Comparison of ENCODE assay signal across 28 mouse cellular contexts in the genomic region with DNA sequence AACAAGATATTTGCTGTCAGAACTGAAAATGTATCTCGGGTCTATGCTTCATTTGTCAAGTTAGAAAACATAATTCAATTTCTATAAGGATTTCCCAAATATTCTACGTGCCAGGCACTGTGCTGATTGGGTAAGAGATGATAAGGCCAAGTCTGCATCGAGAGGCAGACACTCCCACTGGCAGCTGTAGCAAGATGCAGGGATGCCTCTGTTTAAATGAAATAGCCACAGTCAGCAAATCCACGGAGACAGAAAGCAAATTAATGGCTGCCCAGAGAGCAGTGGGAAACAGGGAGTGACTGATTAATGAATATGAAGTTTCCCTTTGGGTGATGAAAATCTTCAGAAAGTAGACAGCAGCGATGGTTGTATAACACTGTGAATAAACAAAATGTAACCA.
DNase-seq lines count a peak whose midpoint lies in the region; ATAC-seq and TF ChIP-seq lines count a peak whose summit lies in the region.
"Had no signal": no experiment of that assay in that cellular context is flagged by ENCODE, and none has a peak within 500 bp of the region (broad histone marks: within the 10 kb centered on the region; RNA-seq: fewer than 3 reads in every experiment).

No protein-coding gene starts in this region.

- intact Hi-C loops in heart, postnatal 14 days (cut with DNase I): no loop called here

- H3K4me2 ChIP-seq in neural tube, embryonic 14.5 days (ENCODE audit: low read depth, low read length): no peak overlapping the region
- H3K4me2 ChIP-seq: embryonic facial prominence, embryonic 13.5 days; forebrain, embryonic 12.5 days; heart, embryonic 13.5 days; hindbrain, embryonic 13.5 days had no signal

- no peak for TF ChIP-seq POLR2A in brain, embryonic 14.5 days (IDR thresholded peaks at IDR 0.05; ENCODE audit: borderline replicate concordance, extremely low read depth, insufficient read depth, insufficient read length, poor library complexity, severe bottlenecking)

- DNase-seq in embryo, embryonic 10.5 days (ENCODE audit: low spot score): peak; percentile 17
- no peak for DNase-seq in embryo, embryonic 9.5 days (ENCODE audit: extremely low spot score)
- DNase-seq in heart, adult 11 months: peak; percentile 59
- no peak for DNase-seq in heart, postnatal 14 days
- no peak for DNase-seq in neural tube, embryonic 10.5 days (ENCODE audit: extremely low spot score, low spot score)
- peak; percentile 34 for DNase-seq in brain, embryonic 14.5 days (ENCODE audit: low read depth)
- no peak for DNase-seq in adrenal gland, adult 2 months
- DNase-seq: adrenal gland, postnatal 14 days; cerebellum, adult 18-20 months; cerebellum, adult 9-10 months; cerebellum, postnatal 25 days; forebrain, postnatal 0 days; gastrocnemius, adult 2 months; gastrocnemius, postnatal 25 days; heart, adult 2 months; kidney, adult 2 months had no signal

- H3K27me3 ChIP-seq in neural tube, embryonic 14.5 days (ENCODE audit: control insufficient read depth, insufficient read depth, low read length): no peaks in the 10 kb centered on the region
- H3K27me3 ChIP-seq: embryonic facial prominence, embryonic 13.5 days; forebrain, embryonic 12.5 days; heart, embryonic 13.5 days; hindbrain, embryonic 13.5 days; Patski had no signal

- no peak overlapping the region for H3K27ac ChIP-seq in neural tube, embryonic 14.5 days (ENCODE audit: low read depth, low read length)
- H3K27ac ChIP-seq: embryonic facial prominence, embryonic 10.5 days; embryonic facial prominence, embryonic 13.5 days; forebrain, embryonic 12.5 days; gastrocnemius, adult 2 months; heart, adult 2 months; heart, embryonic 10.5 days; heart, embryonic 13.5 days; hindbrain, embryonic 13.5 days; hindbrain, postnatal 0 days had no signal

- H3K36me3 ChIP-seq in neural tube, embryonic 14.5 days (ENCODE audit: control insufficient read depth, insufficient read depth, low read length): no peaks in the 10 kb centered on the region
- H3K36me3 ChIP-seq: embryonic facial prominence, embryonic 13.5 days; forebrain, embryonic 12.5 days; heart, embryonic 10.5 days; heart, embryonic 13.5 days; hindbrain, embryonic 13.5 days had no signal

- H3K4me1 ChIP-seq in neural tube, embryonic 14.5 days (ENCODE audit: control insufficient read depth, insufficient read depth, low read length): no peaks in the 10 kb centered on the region
- H3K4me1 ChIP-seq: embryonic facial prominence, embryonic 10.5 days; embryonic facial prominence, embryonic 13.5 days; forebrain, embryonic 12.5 days; heart, embryonic 10.5 days; heart, embryonic 13.5 days; hindbrain, embryonic 13.5 days had no signal

- no peaks in the 10 kb centered on the region; the same call in 1 of the 2 replicates for H3K9me3 ChIP-seq in neural tube, embryonic 14.5 days (ENCODE audit: control insufficient read depth, low read length)
- H3K9me3 ChIP-seq: forebrain, embryonic 12.5 days; hindbrain, embryonic 13.5 days had no signal

- peak; percentile 61; the same call in 1 of the 2 replicates for ATAC-seq in neural tube, embryonic 14.5 days (ENCODE audit: low read depth)
- ATAC-seq: forebrain, postnatal 0 days; hindbrain, postnatal 0 days; inflammation-experienced regulatory T-cells, adult 6 months; intestine, embryonic 16.5 days; Patski had no signal

- WGBS in neural tube, embryonic 14.5 days: 44% methylated on average over 5 of the region's 5 CpGs

- H3K4me3 ChIP-seq in neural tube, embryonic 14.5 days (ENCODE audit: low read depth, low read length): no peak overlapping the region
- H3K4me3 ChIP-seq: embryonic facial prominence, embryonic 10.5 days; embryonic facial prominence, embryonic 13.5 days; erythroblast, embryonic 14.5 days; forebrain, embryonic 12.5 days; gastrocnemius, adult 2 months; heart, adult 2 months; heart, embryonic 10.5 days; heart, embryonic 13.5 days; hindbrain, embryonic 13.5 days had no signal

- no peak for TF ChIP-seq CTCF in brain, embryonic 14.5 days (IDR thresholded peaks at IDR 0.05; ENCODE audit: borderline replicate concordance, extremely low read depth, insufficient read depth, insufficient read length)

- no peak overlapping the region for H3K9ac ChIP-seq in neural tube, embryonic 14.5 days (replicated peaks; ENCODE audit: low read depth, low read length)
- H3K9ac ChIP-seq: embryonic facial prominence, embryonic 13.5 days; forebrain, embryonic 12.5 days; forebrain, postnatal 0 days; heart, embryonic 13.5 days; hindbrain, embryonic 13.5 days had no signal

Comparison
In these comparisons a context has a peak if more than half of its experiments do, and no peak if none do; other contexts are left out.
1. DNase-seq: peak in embryo, embryonic 10.5 days (single experiment), heart, adult 11 months (single experiment) and brain, embryonic 14.5 days (single experiment); none in embryo, embryonic 9.5 days (single experiment), heart, postnatal 14 days (0 of 2), neural tube, embryonic 10.5 days (single experiment) and adrenal gland, adult 2 months (single experiment).